Mouse (Mus musculus) 3T3-L1 (cell line): ENCODE measurements around the gene Ankrd24.
"Not testable (repeated sequence)": the region's sequence is repeated elsewhere in the genome, so short reads cannot be mapped to it uniquely, and the experiment has no call there.

Experiments used
- DNase-seq: peaks from one replicate; pipeline ENCODE4 v3.0.0-alpha.2; 2015; ENCODE audit warnings: low read depth, low spot score

The Ankrd24 gene

GRCm38 (mm10) chr10:81644162-81644561 is 15.8 kb downstream of the Ankrd24 start:
- DNase-seq: no peak

- DNase-seq: no peak
These were observed 16.4 kb downstream of the Ankrd24 start for GRCm38 (mm10) chr10:81644716-81645115.

- DNase-seq: no peak
These were observed 17.1 kb downstream of the Ankrd24 start for GRCm38 (mm10) chr10:81645391-81645790.

GRCm38 (mm10) chr10:81646015-81646555 is 17.7 kb downstream of the Ankrd24 start:
- DNase-seq: peak; percentile 79

GRCm38 (mm10) chr10:81648803-81649775 is 20.7 kb downstream of the Ankrd24 start, which contains the start of gene Gm10778:
TSS of gene Gm10778 (plus strand) at chr10:81649059.
- DNase-seq: peak; percentile 93

- DNase-seq: no peak
These were observed 26.8 kb downstream of the Ankrd24 start for GRCm38 (mm10) chr10:81655178-81655577.

GRCm38 (mm10) chr10:81656174-81656573 is 27.8 kb downstream of the Ankrd24 start:
- no peak for DNase-seq

- DNase-seq: not testable (repeated sequence)
These were observed 58.8 kb downstream of the Ankrd24 start for GRCm38 (mm10) chr10:81687114-81687513.
